17 mouse cellular contexts compared by ENCODE assay signal in the genomic region with DNA sequence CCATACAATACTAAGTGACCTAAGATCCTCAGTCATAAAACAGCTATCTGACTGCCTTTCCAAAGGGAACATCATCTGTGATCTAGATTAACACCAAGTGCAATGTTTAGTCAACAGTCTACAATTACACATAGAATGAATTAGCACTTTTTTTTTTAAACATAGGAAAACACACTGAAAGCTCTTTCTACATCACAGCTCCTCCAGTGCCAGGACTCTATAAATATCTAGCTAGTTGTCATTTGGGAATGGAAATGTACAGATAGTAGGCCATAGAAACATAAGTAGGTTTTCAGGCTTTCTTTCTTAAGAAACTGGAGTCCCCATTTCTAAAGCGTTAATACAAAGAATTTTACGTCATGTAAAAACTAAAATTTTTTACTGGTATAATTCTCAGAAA.
"Had no signal": no experiment of that assay in that cellular context is flagged by ENCODE, and none has a peak within 500 bp of the region (broad histone marks: within the 10 kb centered on the region; RNA-seq: fewer than 3 reads in every experiment).

No protein-coding gene starts in this region.

- H3K4me3 ChIP-seq: lung, embryonic 15.5 days; megakaryocyte, embryonic 14.5 days; midbrain, embryonic 13.5 days; midbrain, embryonic 15.5 days; neural tube, embryonic 12.5 days had no signal

- H3K9me3 ChIP-seq: lung, embryonic 15.5 days; midbrain, embryonic 15.5 days; neural tube, embryonic 12.5 days had no signal

- H3K27me3 ChIP-seq: lung, embryonic 15.5 days; megakaryocyte, embryonic 14.5 days; midbrain, embryonic 13.5 days; midbrain, embryonic 15.5 days; neural tube, embryonic 12.5 days had no signal

- H3K9ac ChIP-seq: liver, postnatal 0 days; lung, embryonic 15.5 days; midbrain, embryonic 13.5 days; midbrain, embryonic 15.5 days; neural tube, embryonic 12.5 days had no signal

- H3K4me2 ChIP-seq: lung, embryonic 15.5 days; midbrain, embryonic 11.5 days; midbrain, embryonic 13.5 days; midbrain, embryonic 15.5 days; neural tube, embryonic 12.5 days had no signal

- H3K36me3 ChIP-seq: lung, embryonic 15.5 days; midbrain, embryonic 13.5 days; midbrain, embryonic 15.5 days; neural tube, embryonic 12.5 days had no signal

- H3K27ac ChIP-seq: lung, embryonic 15.5 days; macrophage; midbrain, embryonic 13.5 days; midbrain, embryonic 15.5 days; neural tube, embryonic 12.5 days had no signal

- ATAC-seq: liver, postnatal 0 days; lung, postnatal 0 days; midbrain, embryonic 13.5 days; midbrain, embryonic 15.5 days had no signal

- DNase-seq: liver, postnatal 0 days; lung, adult 2 months; lung, postnatal 14 days; lung, postnatal 36 days; right cerebral cortex, postnatal 14 days; spleen, adult 18-20 months; thymus, adult 2 months; thymus, postnatal 25 days; thymus, postnatal 4 days had no signal

- H3K4me1 ChIP-seq: lung, embryonic 15.5 days; megakaryocyte, embryonic 14.5 days; midbrain, embryonic 13.5 days; midbrain, embryonic 15.5 days; neural tube, embryonic 12.5 days had no signal
